Mouse (Mus musculus): ENCODE data around the gene Fen1. TPM values are rescaled to one million over a fixed set of nuclear protein-coding genes. Genes with fewer than 3 reads are reported as not detected.

The Fen1 gene
- polyA plus RNA-seq, 1 experiment from 2014 or later = 114 TPM

GRCm38 (mm10) chr19:10231016-10231415, 27.0 kb upstream of the Fen1 start:
- WGBS = 19% methylated on average over 7 of the region's 7 CpGs
- DNase-seq (peak; percentile 67), ATAC-seq (ENCODE audit: insufficient read depth) (peak; percentile 60)
- H3K27ac ChIP-seq (ENCODE audit: low read depth) = no peak overlapping the region; the same call in 1 of the 2 replicates
- H3K9me3 ChIP-seq (ENCODE audit: low read depth, low read length) = no peaks in the 10 kb centered on the region
- no peaks in the 10 kb centered on the region for H3K27me3 ChIP-seq (ENCODE audit: insufficient read depth, low read length)
- H3K36me3 ChIP-seq (ENCODE audit: insufficient read depth) = 0 out of 2 replicates have a peak, but pooled peaks cover 9% of the 10 kb centered on the region
- TF ChIP-seq CTCF (IDR thresholded peaks at IDR 0.05; ENCODE audit: low read depth) = no peak
- H3K4me2 ChIP-seq = no peak overlapping the region
- H3K4me1 ChIP-seq (ENCODE audit: insufficient read depth) = peaks cover 4% of the 10 kb centered on the region; the same call in 1 of the 2 replicates
- no peak overlapping the region for H3K9ac ChIP-seq
- H3K4me3 ChIP-seq (ENCODE audit: low read depth, low read length) = no peak overlapping the region

GRCm38 (mm10) chr19:10225767-10226166, 21.8 kb upstream of the Fen1 start:
- peak overlapping the region; percentile 57; the same call in 1 of the 2 replicates for H3K4me2 ChIP-seq
- peak overlapping the region; percentile 77 for H3K27ac ChIP-seq (ENCODE audit: low read depth)

GRCm38 (mm10) chr19:10224637-10225453, 20.9 kb upstream of the Fen1 start:
- H3K4me1 ChIP-seq (ENCODE audit: insufficient read depth) = peaks cover 12% of the 10 kb centered on the region
- TF ChIP-seq CTCF (IDR thresholded peaks at IDR 0.05; ENCODE audit: low read depth) = peak; percentile 33; the same call in 1 of the 2 replicates
- H3K27me3 ChIP-seq (ENCODE audit: insufficient read depth, low read length) = no peaks in the 10 kb centered on the region
- 10% methylated on average over 26 of the region's 26 CpGs for WGBS
- H3K27ac ChIP-seq (ENCODE audit: low read depth) = peak overlapping the region; percentile 77
- H3K36me3 ChIP-seq (ENCODE audit: insufficient read depth) = peaks cover 17% of the 10 kb centered on the region; the same call in 1 of the 2 replicates
- DNase-seq (peak; percentile 63), ATAC-seq (ENCODE audit: insufficient read depth) (peak; percentile 53)
- H3K4me2 ChIP-seq = peak overlapping the region; percentile 57
- peak overlapping the region; percentile 18 for H3K4me3 ChIP-seq (ENCODE audit: low read depth, low read length)
- H3K9me3 ChIP-seq (ENCODE audit: low read depth, low read length) = no peaks in the 10 kb centered on the region
- H3K9ac ChIP-seq = peak overlapping the region; percentile 48

More at GRCm38 (mm10) chr19:10225767-10226166, 21.8 kb upstream of the Fen1 start:
- ATAC-seq (ENCODE audit: insufficient read depth) (no peak), DNase-seq (peak; percentile 57)
- H3K27me3 ChIP-seq (ENCODE audit: insufficient read depth, low read length) = no peaks in the 10 kb centered on the region
- WGBS = 34% methylated on average over 4 of the region's 4 CpGs
- H3K9me3 ChIP-seq (ENCODE audit: low read depth, low read length) = no peaks in the 10 kb centered on the region
- 0 out of 2 replicates have a peak, but pooled peaks cover 12% of the 10 kb centered on the region for H3K36me3 ChIP-seq (ENCODE audit: insufficient read depth)
- TF ChIP-seq CTCF (IDR thresholded peaks at IDR 0.05; ENCODE audit: low read depth) = no peak
- no peak overlapping the region for H3K9ac ChIP-seq
- H3K4me1 ChIP-seq (ENCODE audit: insufficient read depth) = peaks cover 12% of the 10 kb centered on the region
- no peak overlapping the region for H3K4me3 ChIP-seq (ENCODE audit: low read depth, low read length)

DNA sequence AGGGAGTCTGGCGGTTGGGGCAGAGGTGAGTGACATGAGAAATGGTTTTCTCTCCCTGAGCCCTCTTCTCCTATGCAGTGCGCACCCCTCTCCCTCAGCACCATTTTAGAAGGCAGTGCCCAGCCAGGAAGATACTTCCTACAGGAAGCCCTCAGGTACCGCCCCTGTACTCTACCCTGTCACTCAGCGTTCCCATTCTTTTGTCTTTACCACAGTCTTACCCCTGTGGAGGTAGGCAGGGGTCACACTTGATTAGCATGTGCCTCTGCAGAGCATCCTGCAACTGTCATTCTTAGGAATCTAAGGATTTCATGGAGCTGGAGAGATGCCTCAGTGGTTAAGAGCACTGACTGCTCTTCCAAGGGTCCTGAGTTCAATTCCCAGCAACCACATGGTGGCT, 19.6 kb upstream of the Fen1 start:
- H3K9ac ChIP-seq = no peak overlapping the region
- WGBS = 72% methylated on average over 4 of the region's 4 CpGs

GRCm38 (mm10) chr19:10222656-10223055, 18.7 kb upstream of the Fen1 start:
- H3K4me3 ChIP-seq (ENCODE audit: low read depth, low read length) = no peak overlapping the region
- H3K36me3 ChIP-seq (ENCODE audit: insufficient read depth) = peaks cover 16% of the 10 kb centered on the region; the same call in 1 of the 2 replicates
- H3K4me1 ChIP-seq (ENCODE audit: insufficient read depth) = peaks cover 12% of the 10 kb centered on the region
- H3K27ac ChIP-seq (ENCODE audit: low read depth) = no peak overlapping the region
- TF ChIP-seq CTCF (IDR thresholded peaks at IDR 0.05; ENCODE audit: low read depth) = no peak
- H3K9ac ChIP-seq = no peak overlapping the region
- no peaks in the 10 kb centered on the region for H3K9me3 ChIP-seq (ENCODE audit: low read depth, low read length)
- ATAC-seq (ENCODE audit: insufficient read depth) (no peak), DNase-seq (peak; percentile 41)
- H3K4me2 ChIP-seq = no peak overlapping the region
- WGBS = 25% methylated on average over 8 of the region's 8 CpGs
- no peaks in the 10 kb centered on the region for H3K27me3 ChIP-seq (ENCODE audit: insufficient read depth, low read length)

More for the DNA sequence above, 19.6 kb upstream of the Fen1 start:
- ATAC-seq (ENCODE audit: insufficient read depth) (no peak), DNase-seq (no peak)
- no peak overlapping the region for H3K4me2 ChIP-seq
- H3K27me3 ChIP-seq (ENCODE audit: insufficient read depth, low read length) = no peaks in the 10 kb centered on the region
- H3K9me3 ChIP-seq (ENCODE audit: low read depth, low read length) = no peaks in the 10 kb centered on the region
- no peak for TF ChIP-seq CTCF (IDR thresholded peaks at IDR 0.05; ENCODE audit: low read depth)
- peaks cover 15% of the 10 kb centered on the region; the same call in 1 of the 2 replicates for H3K36me3 ChIP-seq (ENCODE audit: insufficient read depth)
- H3K27ac ChIP-seq (ENCODE audit: low read depth) = no peak overlapping the region
- H3K4me3 ChIP-seq (ENCODE audit: low read depth, low read length) = no peak overlapping the region
- H3K4me1 ChIP-seq (ENCODE audit: insufficient read depth) = peaks cover 12% of the 10 kb centered on the region

DNA sequence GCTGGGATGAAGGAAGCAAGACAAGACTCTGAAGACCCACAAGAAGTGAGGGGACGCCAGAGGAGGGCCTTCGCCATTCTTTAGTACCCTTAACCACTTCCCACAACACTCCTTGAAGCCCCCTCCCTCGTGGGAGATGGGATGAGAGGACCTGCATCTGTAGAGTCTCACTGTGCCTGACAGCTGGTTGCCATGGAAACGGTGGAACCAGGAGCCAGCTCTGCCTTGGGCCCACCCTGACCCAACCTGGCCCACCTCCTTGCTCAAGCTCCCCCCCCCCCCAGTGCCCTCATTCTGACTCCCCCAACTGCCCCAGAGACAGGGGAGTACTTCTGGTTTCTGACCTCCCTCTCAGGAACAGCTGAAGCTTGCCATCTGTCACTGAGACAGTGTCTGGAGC, 17.6 kb upstream of the Fen1 start:
- no peaks in the 10 kb centered on the region for H3K9me3 ChIP-seq (ENCODE audit: low read depth, low read length)
- H3K4me2 ChIP-seq = no peak overlapping the region
- H3K4me3 ChIP-seq (ENCODE audit: low read depth, low read length) = no peak overlapping the region
- no peaks in the 10 kb centered on the region for H3K27me3 ChIP-seq (ENCODE audit: insufficient read depth, low read length)
- peaks cover 19% of the 10 kb centered on the region; the same call in 1 of the 2 replicates for H3K36me3 ChIP-seq (ENCODE audit: insufficient read depth)
- no peak overlapping the region for H3K27ac ChIP-seq (ENCODE audit: low read depth)
- DNase-seq (no peak), ATAC-seq (ENCODE audit: insufficient read depth) (no peak)
- no peak overlapping the region for H3K9ac ChIP-seq
- WGBS = 38% methylated on average over 4 of the region's 4 CpGs
- peaks cover 12% of the 10 kb centered on the region for H3K4me1 ChIP-seq (ENCODE audit: insufficient read depth)
- no peak for TF ChIP-seq CTCF (IDR thresholded peaks at IDR 0.05; ENCODE audit: low read depth)

GRCm38 (mm10) chr19:10219593-10219992, 15.6 kb upstream of the Fen1 start:
- peak; percentile 28 for DNase-seq

More at GRCm38 (mm10) chr19:10219593-10219992, 15.6 kb upstream of the Fen1 start:
- Histone ChIP-seq H3K4me3 (ENCODE audit: low read depth, low read length) (no peak overlapping the region), H3K9me3 (ENCODE audit: low read depth, low read length) (no peaks in the 10 kb centered on the region), H3K4me1 (ENCODE audit: insufficient read depth) (no peaks in the 10 kb centered on the region; the same call in 1 of the 2 replicates), H3K27ac (ENCODE audit: low read depth) (no peak overlapping the region), H3K9ac (no peak overlapping the region), H3K4me2 (no peak overlapping the region), H3K27me3 (ENCODE audit: insufficient read depth, low read length) (no peaks in the 10 kb centered on the region), H3K36me3 (ENCODE audit: insufficient read depth) (peaks cover 19% of the 10 kb centered on the region; the same call in 1 of the 2 replicates)
- WGBS = 54% methylated on average over 6 of the region's 6 CpGs
- no peak for TF ChIP-seq CTCF (IDR thresholded peaks at IDR 0.05; ENCODE audit: low read depth)
- peak; percentile 36 for ATAC-seq (ENCODE audit: insufficient read depth)

Measured in lung, embryonic 14.5 days (tissue).